Comparison of ENCODE assay signal across 14 mouse cellular contexts in genomic region chr1:191085597-191085996, GRCm38 (mm10). TPM values are rescaled to one million over a fixed set of nuclear protein-coding genes. Genes with fewer than 3 reads are reported as not detected.
DNase-seq lines count a peak whose midpoint lies in the region; ATAC-seq and TF ChIP-seq lines count a peak whose summit lies in the region.
"Had no signal": no experiment of that assay in that cellular context is flagged by ENCODE, and none has a peak within 500 bp of the region (broad histone marks: within the 10 kb centered on the region; RNA-seq: fewer than 3 reads in every experiment).

No protein-coding gene starts in this region.

- H3K4me1 ChIP-seq in MEL (ENCODE audit: control insufficient read depth in 1 of 2, insufficient read depth in 2 of 2, low read length in 2 of 2) = peaks cover 29 to 49% of the 10 kb centered on the region in 2 experiments
- no peaks in the 10 kb centered on the region for H3K4me1 ChIP-seq in liver, adult 2 months (ENCODE audit: control insufficient read depth, insufficient read depth, low read length)
- peaks cover 2% of the 10 kb centered on the region; the same call in 1 of the 2 replicates for H3K4me1 ChIP-seq in intestine, embryonic 16.5 days (ENCODE audit: control insufficient read depth, insufficient read depth, low read length)

- H3K9me3 ChIP-seq in MEL (replicated peaks; ENCODE audit: insufficient read depth, low read length) = no peaks in the 10 kb centered on the region
- H3K9me3 ChIP-seq in intestine, embryonic 16.5 days (ENCODE audit: control insufficient read depth, low read length) = no peaks in the 10 kb centered on the region
- H3K9me3 ChIP-seq: heart, embryonic 13.5 days had no signal

- no peak for TF ChIP-seq CTCF in gastrocnemius, adult 2 months (IDR thresholded peaks at IDR 0.05)
- TF ChIP-seq CTCF in MEL (IDR thresholded peaks at IDR 0.05 in 2 of 3, conservative IDR thresholded peaks at IDR 0.05 in 1 of 3; ENCODE audit: control insufficient read depth in 1 of 3, insufficient read depth in 1 of 3, low read depth in 2 of 3, low read length in 3 of 3, poor library complexity in 1 of 3, severe bottlenecking in 1 of 3) = no peak
- TF ChIP-seq CTCF in liver, adult 2 months (IDR thresholded peaks at IDR 0.05; ENCODE audit: low read depth, low read length) = no peak

- WGBS in liver, adult 2 months = 87% methylated on average over 12 of the region's 12 CpGs
- 83% methylated on average over 12 of the region's 12 CpGs for WGBS in intestine, embryonic 16.5 days

- H3K9ac ChIP-seq in MEL (ENCODE audit: control insufficient read depth, low read depth, low read length, poor library complexity, severe bottlenecking) = peak overlapping the region; percentile 34
- no peak overlapping the region for H3K9ac ChIP-seq in liver, adult 2 months (ENCODE audit: low read depth, low read length)
- no peak overlapping the region for H3K9ac ChIP-seq in intestine, embryonic 16.5 days (ENCODE audit: low read depth, low read length)
- H3K9ac ChIP-seq: heart, embryonic 13.5 days had no signal

- ATAC-seq in intestine, embryonic 16.5 days = no peak

- TF ChIP-seq RAD21 in MEL (IDR thresholded peaks at IDR 0.05; ENCODE audit: low read depth, low read length) = no peak

- intact Hi-C loops in gastrocnemius, adult 2 months (cut with DNase I) = no loop called here
- intact Hi-C loops in gastrocnemius, postnatal 36 days (cut with DNase I) = no loop called here

- DNase-seq in gastrocnemius, adult 2 months = peak; percentile 32
- no peak for DNase-seq in gastrocnemius, postnatal 36 days
- DNase-seq in MEL (ENCODE audit: low read depth, low spot score) (peak; percentile 77), adipocyte (ENCODE audit: low spot score) (no peak)
- DNase-seq in liver, adult 2 months (ENCODE audit: extremely low read depth, low read depth, low spot score) = no peak
- peak; percentile 34 to 46 for DNase-seq in lung, postnatal 4 days
- no peak for DNase-seq in right cerebral cortex, adult 18-20 months
- DNase-seq: cerebellum, adult 11 months had no signal

- 0 out of 4 replicates have a peak, but pooled peaks of 1 of the 2 experiments have one; percentile 30 for TF ChIP-seq POLR2A in MEL (IDR thresholded peaks at IDR 0.05; ENCODE audit: control insufficient read depth in 1 of 2, insufficient read depth in 1 of 2, low read depth in 1 of 2, low read length in 2 of 2, poor library complexity in 1 of 2)
- TF ChIP-seq POLR2A in liver, adult 2 months (IDR thresholded peaks at IDR 0.05; ENCODE audit: extremely low read depth, insufficient read depth, low read length) = no peak

- H3K36me3 ChIP-seq in MEL (ENCODE audit: control insufficient read depth in 1 of 2, insufficient read depth in 2 of 2, low read length in 2 of 2) = peaks cover 9 to 50% of the 10 kb centered on the region in 2 experiments
- no peaks in the 10 kb centered on the region for H3K36me3 ChIP-seq in liver, adult 2 months (ENCODE audit: control insufficient read depth, insufficient read depth, low read length)
- H3K36me3 ChIP-seq in intestine, embryonic 16.5 days (ENCODE audit: control insufficient read depth, insufficient read depth, low read length) = peaks cover 6% of the 10 kb centered on the region; the same call in 1 of the 2 replicates

- no peak overlapping the region for H3K4me2 ChIP-seq in intestine, embryonic 16.5 days (ENCODE audit: low read depth, low read length)
- H3K4me2 ChIP-seq: heart, embryonic 13.5 days had no signal

- H3K79me2 ChIP-seq in MEL (ENCODE audit: control insufficient read depth, insufficient read depth, low read length, poor library complexity) = no peaks in the 10 kb centered on the region
- no peaks in the 10 kb centered on the region for H3K79me2 ChIP-seq in liver, adult 2 months (ENCODE audit: control insufficient read depth, insufficient read depth, low read length)

- no peak overlapping the region for H3K4me3 ChIP-seq in gastrocnemius, adult 2 months
- no peak overlapping the region for H3K4me3 ChIP-seq in MEL (ENCODE audit: control insufficient read depth in 1 of 2, insufficient read depth in 1 of 2, low read depth in 2 of 2, low read length in 2 of 2)
- H3K4me3 ChIP-seq in liver, adult 2 months (ENCODE audit: insufficient read depth, low read depth, low read length) = no peak overlapping the region
- no peak overlapping the region for H3K4me3 ChIP-seq in intestine, embryonic 16.5 days (ENCODE audit: low read length)
- H3K4me3 ChIP-seq: heart, embryonic 13.5 days; left cerebral cortex, adult 2 months had no signal

- no peak for TF ChIP-seq EP300 in MEL (IDR thresholded peaks at IDR 0.05; ENCODE audit: low read depth in 1 of 2, low read length in 2 of 2)

- no peak overlapping the region for H3K27ac ChIP-seq in gastrocnemius, adult 2 months
- H3K27ac ChIP-seq in MEL (ENCODE audit: control insufficient read depth, low read depth, low read length) = peak overlapping the region; percentile 57
- H3K27ac ChIP-seq in liver, adult 2 months (replicated peaks; ENCODE audit: insufficient read depth, low read depth, low read length) = 0 out of 2 replicates have a peak overlapping the region, but pooled peaks have one; percentile 3
- no peak overlapping the region for H3K27ac ChIP-seq in intestine, embryonic 16.5 days (ENCODE audit: low read length)
- H3K27ac ChIP-seq: heart, embryonic 13.5 days; kidney, postnatal 0 days; left cerebral cortex, adult 2 months had no signal

- no peaks in the 10 kb centered on the region for H3K27me3 ChIP-seq in MEL (ENCODE audit: control insufficient read depth in 1 of 2, insufficient read depth in 2 of 2, low read length in 2 of 2)
- H3K27me3 ChIP-seq in liver, adult 2 months (ENCODE audit: control insufficient read depth, insufficient read depth, low read length) = no peaks in the 10 kb centered on the region
- H3K27me3 ChIP-seq in intestine, embryonic 16.5 days (replicated peaks; ENCODE audit: control insufficient read depth, insufficient read depth, low read length) = no peaks in the 10 kb centered on the region
- H3K27me3 ChIP-seq: heart, embryonic 13.5 days had no signal

TF ChIP-seq in MEL, 35 proteins besides CTCF, POLR2A, EP300 and RAD21:
- TF ChIP-seq JUND (IDR thresholded peaks at IDR 0.05; ENCODE audit: low read depth, low read length) = no peak
- 0 out of 2 replicates have a peak, but pooled peaks have one; percentile 15 for TF ChIP-seq MYC (IDR thresholded peaks at IDR 0.05; ENCODE audit: low read depth, low read length)
- TF ChIP-seq GATA1 (IDR thresholded peaks at IDR 0.05; ENCODE audit: low read depth, low read length) = no peak
- 0 out of 2 replicates have a peak, but pooled peaks have one; percentile 23 for TF ChIP-seq TBP (IDR thresholded peaks at IDR 0.05; ENCODE audit: low read depth, low read length)
- TF ChIP-seq POLR2AphosphoS2 (IDR thresholded peaks at IDR 0.05; ENCODE audit: low read length) = peak; percentile 43; the same call in 1 of the 2 replicates
- TF ChIP-seq KAT2A (conservative IDR thresholded peaks at IDR 0.05; ENCODE audit: low read depth, low read length) = no peak
TF ChIP-seq in MEL: peak in this region for 3.

RNA-seq across cellular contexts. Expression of gene Batf3, which starts 12.1 kb away (rescaled TPM):
- under 1 TPM in 1 of 2 experiments, not detected in 1; 0.38 TPM for total RNA-seq in gastrocnemius, adult 2 months (2021)
- total RNA-seq in gastrocnemius, postnatal 36 days (2021) = not detected
- total RNA-seq in MEL (2012; rRNA removed) = 1.5 and 2.4 TPM in 2 replicates
- 1 to 10 TPM in 1 of 2 experiments, not detected in 1; 2.4 TPM for polyA plus RNA-seq in MEL (2012; ENCODE audit: insufficient read depth in 1 of 2, insufficient read length in 2 of 2, low read depth in 1 of 2, low replicate concordance in 2 of 2, missing spikeins in 1 of 2)
- 1.6 and 2.2 TPM in 2 replicates for total RNA-seq in liver, adult 2 months (2014; rRNA removed)
- 2.5 and 2.9 TPM in 2 replicates for polyA plus RNA-seq in liver, adult 2 months (2012; rRNA removed)
- polyA plus RNA-seq in intestine, embryonic 16.5 days (2015; fragmentation: Nextera tagmentation; extraction: Ambion mirVana) = 8.4 and 9.0 TPM in 2 replicates

RNA-seq across cellular contexts. Expression of gene Nsl1, which starts 22.8 kb away (rescaled TPM):
- total RNA-seq in gastrocnemius, adult 2 months (2021) = under 1 TPM; 0.05 to 0.08 TPM
- total RNA-seq in gastrocnemius, postnatal 36 days (2021) = under 1 TPM; 0.22 to 0.64 TPM
- total RNA-seq in MEL (2012; rRNA removed) = 33.4 and 41.9 TPM in 2 replicates
- polyA plus RNA-seq in MEL (2012; ENCODE audit: insufficient read depth in 1 of 2, insufficient read length in 2 of 2, low read depth in 1 of 2, low replicate concordance in 2 of 2, missing spikeins in 1 of 2) = 10 to 100 TPM in 1 of 2 experiments, not detected in 1; 24.2 TPM
- 0.34 and 0.46 TPM in 2 replicates for total RNA-seq in liver, adult 2 months (2014; rRNA removed)
- 0.04 and 0.11 TPM in 2 replicates for polyA plus RNA-seq in liver, adult 2 months (2012; rRNA removed)
- polyA plus RNA-seq in intestine, embryonic 16.5 days (2015; fragmentation: Nextera tagmentation; extraction: Ambion mirVana) = 14.0 and 16.2 TPM in 2 replicates

RNA-seq across cellular contexts. Expression of gene Tatdn3, which starts 22.9 kb away (rescaled TPM):
- 10 to 100 TPM; 14.4 to 15.2 TPM for total RNA-seq in gastrocnemius, adult 2 months (2021)
- total RNA-seq in gastrocnemius, postnatal 36 days (2021) = 10 to 100 TPM; 12.6 to 14.3 TPM
- total RNA-seq in MEL (2012; rRNA removed) = 14.5 and 16.7 TPM in 2 replicates
- 10 to 100 TPM in 1 of 2 experiments, not detected in 1; 19.0 TPM for polyA plus RNA-seq in MEL (2012; ENCODE audit: insufficient read depth in 1 of 2, insufficient read length in 2 of 2, low read depth in 1 of 2, low replicate concordance in 2 of 2, missing spikeins in 1 of 2)
- total RNA-seq in liver, adult 2 months (2014; rRNA removed) = 9.3 and 16.3 TPM in 2 replicates
- polyA plus RNA-seq in liver, adult 2 months (2012; rRNA removed) = 5.0 and 9.4 TPM in 2 replicates
- polyA plus RNA-seq in intestine, embryonic 16.5 days (2015; fragmentation: Nextera tagmentation; extraction: Ambion mirVana) = 13.4 and 13.9 TPM in 2 replicates

RNA-seq across cellular contexts. Expression of gene Spata45, which starts 49.2 kb away (rescaled TPM):
- not detected for total RNA-seq in gastrocnemius, adult 2 months (2021)
- not detected for total RNA-seq in gastrocnemius, postnatal 36 days (2021)
- total RNA-seq in MEL (2012; rRNA removed) = not detected in 2 replicates
- under 1 TPM in 1 of 2 experiments, not detected in 1; 0.75 TPM for polyA plus RNA-seq in MEL (2012; ENCODE audit: insufficient read depth in 1 of 2, insufficient read length in 2 of 2, low read depth in 1 of 2, low replicate concordance in 2 of 2, missing spikeins in 1 of 2)
- total RNA-seq in liver, adult 2 months (2014; rRNA removed) = not detected in 2 replicates
- not detected in 2 replicates for polyA plus RNA-seq in liver, adult 2 months (2012; rRNA removed)
- 0.61 TPM in 1 of 2 replicates, not detected in the other for polyA plus RNA-seq in intestine, embryonic 16.5 days (2015; fragmentation: Nextera tagmentation; extraction: Ambion mirVana)
- total RNA-seq: adrenal gland, postnatal 14 days; left cerebral cortex, adult 2 months had no signal
- polyA plus RNA-seq: heart, embryonic 13.5 days; kidney, postnatal 0 days; liver, embryonic 16.5 days had no signal

RNA-seq across cellular contexts. Expression of gene Flvcr1, which starts 59.6 kb away (rescaled TPM):
- total RNA-seq in gastrocnemius, adult 2 months (2021) = 10 to 100 TPM; 13.0 to 16.2 TPM
- 10 to 100 TPM; 12.5 to 20.2 TPM for total RNA-seq in gastrocnemius, postnatal 36 days (2021)
- 27.7 and 36.9 TPM in 2 replicates for total RNA-seq in MEL (2012; rRNA removed)
- 10 to 100 TPM in 1 of 2 experiments, not detected in 1; 19.1 TPM for polyA plus RNA-seq in MEL (2012; ENCODE audit: insufficient read depth in 1 of 2, insufficient read length in 2 of 2, low read depth in 1 of 2, low replicate concordance in 2 of 2, missing spikeins in 1 of 2)
- 4.0 and 4.1 TPM in 2 replicates for total RNA-seq in liver, adult 2 months (2014; rRNA removed)
- polyA plus RNA-seq in liver, adult 2 months (2012; rRNA removed) = 2.1 and 2.7 TPM in 2 replicates
- polyA plus RNA-seq in intestine, embryonic 16.5 days (2015; fragmentation: Nextera tagmentation; extraction: Ambion mirVana) = 8.4 and 14.2 TPM in 2 replicates

Comparison
In these comparisons a context has a peak if more than half of its experiments do, and no peak if none do; other contexts are left out.
1. DNase-seq: peak in gastrocnemius, adult 2 months (single experiment), MEL (single experiment) and lung, postnatal 4 days (2 of 2); none in gastrocnemius, postnatal 36 days (0 of 2), liver, adult 2 months (single experiment), right cerebral cortex, adult 18-20 months (single experiment) and adipocyte (single experiment).
2. H3K27ac ChIP-seq: peak in MEL (single experiment) and liver, adult 2 months (single experiment); none in gastrocnemius, adult 2 months (single experiment) and intestine, embryonic 16.5 days (single experiment).
3. RNA of gene Nsl1, which starts 22.8 kb away (total RNA-seq): 33.4 to 41.9 TPM in MEL; 0.22 to 0.64 TPM in gastrocnemius, postnatal 36 days, 0.34 to 0.46 TPM in liver, adult 2 months and 0.05 to 0.08 TPM in gastrocnemius, adult 2 months; every median in the first group is over 10 times any median in the second.